Mouse (Mus musculus): Measurements from ENCODE around the gene Stx8. TPM values are rescaled to one million over a fixed set of nuclear protein-coding genes. Genes with fewer than 3 reads are reported as not detected.

Stx8 gene
- total and polyA plus RNA-seq, 2 experiments from 2014 or later, result 13.2 to 63.6 TPM

DNA sequence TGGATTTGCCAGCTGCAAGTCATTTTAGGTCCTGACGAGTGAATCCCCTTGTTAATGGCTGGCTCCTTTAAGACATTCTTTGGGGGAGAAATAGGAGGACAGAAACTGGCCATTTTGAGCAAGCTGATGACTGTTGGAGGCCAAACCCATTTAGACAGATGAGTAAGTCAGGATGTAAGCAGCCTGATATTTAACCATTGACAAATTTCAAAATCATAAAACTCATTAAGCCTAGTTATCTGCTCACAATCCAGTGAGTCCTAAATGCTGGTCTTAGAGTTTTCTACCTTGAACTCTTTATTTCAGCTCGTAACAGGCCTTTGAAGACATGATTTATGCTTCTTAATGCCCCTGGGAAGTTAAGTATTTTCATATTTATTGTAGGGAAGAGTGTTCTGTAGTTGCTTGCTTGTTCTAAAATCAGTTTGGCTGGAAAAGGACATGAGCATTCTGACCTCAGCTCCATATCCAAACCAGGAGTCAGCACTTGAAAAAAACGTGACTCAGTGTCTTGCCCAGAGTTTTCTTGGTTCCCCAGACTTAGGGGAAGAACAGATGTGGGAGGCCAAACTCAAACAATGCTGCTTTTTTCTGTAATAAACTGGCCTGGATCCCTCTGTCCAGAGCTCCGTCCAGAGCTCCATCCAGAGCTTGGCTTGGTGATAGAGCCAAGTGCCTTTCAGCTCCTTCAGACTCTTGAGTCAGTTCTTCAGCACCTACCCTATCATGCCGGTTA, 92.6 kb downstream of the Stx8 start:
- 72% methylated on average over 5 of the region's 5 CpGs for WGBS
- Histone ChIP-seq H3K36me3 (ENCODE audit: insufficient read depth, low read length) (no peaks in the 10 kb centered on the region), H3K4me1 (ENCODE audit: insufficient read depth, low read length) (no peaks in the 10 kb centered on the region), H3K9me3 (ENCODE audit: low read length) (no peaks in the 10 kb centered on the region), H3K27me3 (ENCODE audit: insufficient read depth, low read length) (no peaks in the 10 kb centered on the region), H3K9ac (replicated peaks; ENCODE audit: low read length, poor library complexity, severe bottlenecking) (no peak overlapping the region), H3K27ac (ENCODE audit: low read depth, low read length) (no peak overlapping the region), H3K4me2 (ENCODE audit: low read depth, low read length, poor library complexity, severe bottlenecking) (no peak overlapping the region), H3K4me3 (ENCODE audit: low read depth, low read length) (no peak overlapping the region)
- no peak for DNase-seq (ENCODE audit: low spot score)
- ATAC-seq (ENCODE audit: low FRiP score), result no peak
- TF ChIP-seq CTCF (IDR thresholded peaks at IDR 0.05), result no peak

DNA sequence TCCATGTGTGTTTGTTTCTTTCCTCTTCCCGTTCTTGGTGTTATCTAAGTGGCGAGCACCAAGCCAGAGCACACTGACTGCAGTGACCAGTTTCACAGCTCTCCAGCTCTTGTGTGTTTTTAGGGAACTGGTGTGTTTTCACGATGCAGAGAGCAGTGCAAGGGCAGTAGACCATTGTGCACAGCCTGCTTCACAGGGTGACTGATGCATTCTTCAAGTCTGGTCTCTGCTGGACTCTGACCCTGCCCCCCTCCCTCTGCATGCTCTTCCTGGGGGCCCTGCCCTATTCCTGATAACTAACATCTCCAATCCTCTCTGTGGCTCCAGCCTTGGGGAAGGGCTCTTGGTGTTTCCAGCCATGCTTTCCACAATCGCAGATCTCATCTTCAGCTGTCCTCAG, 94.7 kb downstream of the Stx8 start:
- ATAC-seq (ENCODE audit: low FRiP score) (no peak), DNase-seq (ENCODE audit: low spot score) (no peak)
- Histone ChIP-seq H3K27me3 (ENCODE audit: insufficient read depth, low read length) (no peaks in the 10 kb centered on the region), H3K4me3 (ENCODE audit: low read depth, low read length) (no peak overlapping the region), H3K4me2 (ENCODE audit: low read depth, low read length, poor library complexity, severe bottlenecking) (no peak overlapping the region), H3K9me3 (ENCODE audit: low read length) (no peaks in the 10 kb centered on the region), H3K36me3 (ENCODE audit: insufficient read depth, low read length) (no peaks in the 10 kb centered on the region), H3K9ac (replicated peaks; ENCODE audit: low read length, poor library complexity, severe bottlenecking) (no peak overlapping the region), H3K4me1 (ENCODE audit: insufficient read depth, low read length) (no peaks in the 10 kb centered on the region), H3K27ac (ENCODE audit: low read depth, low read length) (no peak overlapping the region)
- 75% methylated on average over 4 of the region's 4 CpGs for WGBS
- TF ChIP-seq CTCF (IDR thresholded peaks at IDR 0.05), result no peak

GRCm38 (mm10) chr11:68062116-68062515, 96.1 kb downstream of the Stx8 start:
- no peaks in the 10 kb centered on the region for H3K4me1 ChIP-seq (ENCODE audit: insufficient read depth, low read length)
- no peak for ATAC-seq (ENCODE audit: low FRiP score)
- no peak overlapping the region for H3K27ac ChIP-seq (ENCODE audit: low read depth, low read length)
- H3K9ac ChIP-seq (replicated peaks; ENCODE audit: low read length, poor library complexity, severe bottlenecking), result no peak overlapping the region
- H3K4me2 ChIP-seq (ENCODE audit: low read depth, low read length, poor library complexity, severe bottlenecking), result no peak overlapping the region
- no peak for TF ChIP-seq CTCF (IDR thresholded peaks at IDR 0.05)
- no peak overlapping the region for H3K4me3 ChIP-seq (ENCODE audit: low read depth, low read length)
- no peaks in the 10 kb centered on the region for H3K9me3 ChIP-seq (ENCODE audit: low read length)
- WGBS, result 99% methylated on average over 2 of the region's 2 CpGs
- DNase-seq (ENCODE audit: low spot score), result no peak
- no peaks in the 10 kb centered on the region for H3K36me3 ChIP-seq (ENCODE audit: insufficient read depth, low read length)
- no peaks in the 10 kb centered on the region for H3K27me3 ChIP-seq (ENCODE audit: insufficient read depth, low read length)

DNA sequence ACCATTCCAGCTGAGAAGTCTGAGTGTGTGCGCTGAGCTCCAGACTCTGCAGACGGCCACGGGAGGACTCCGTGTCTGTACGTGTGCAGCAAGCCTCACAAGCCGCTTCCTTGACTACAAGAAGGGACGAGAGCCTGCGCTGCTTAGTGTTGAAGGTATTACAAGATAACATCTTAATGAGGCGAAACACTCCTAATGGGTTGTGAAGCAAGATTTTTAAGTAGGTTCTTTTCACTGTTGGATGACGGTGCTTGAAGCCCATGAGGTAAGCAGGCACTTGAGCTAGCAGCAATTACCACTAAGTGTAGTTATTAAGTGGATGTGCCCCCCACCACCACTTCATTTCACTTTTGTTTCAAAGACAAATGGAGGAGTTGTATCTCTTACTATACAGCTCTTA, 101.8 kb downstream of the Stx8 start:
- DNase-seq (ENCODE audit: low spot score) (no peak), ATAC-seq (ENCODE audit: low FRiP score) (no peak)
- H3K4me1 ChIP-seq (ENCODE audit: insufficient read depth, low read length), result no peaks in the 10 kb centered on the region
- no peak overlapping the region for H3K4me3 ChIP-seq (ENCODE audit: low read depth, low read length)
- H3K9ac ChIP-seq (replicated peaks; ENCODE audit: low read length, poor library complexity, severe bottlenecking), result no peak overlapping the region
- WGBS, result 90% methylated on average over 10 of the region's 10 CpGs
- H3K9me3 ChIP-seq (ENCODE audit: low read length), result no peaks in the 10 kb centered on the region
- TF ChIP-seq CTCF (IDR thresholded peaks at IDR 0.05), result no peak
- no peaks in the 10 kb centered on the region for H3K27me3 ChIP-seq (ENCODE audit: insufficient read depth, low read length)
- H3K36me3 ChIP-seq (ENCODE audit: insufficient read depth, low read length), result no peaks in the 10 kb centered on the region
- no peak overlapping the region for H3K27ac ChIP-seq (ENCODE audit: low read depth, low read length)
- no peak overlapping the region for H3K4me2 ChIP-seq (ENCODE audit: low read depth, low read length, poor library complexity, severe bottlenecking)

GRCm38 (mm10) chr11:68070086-68070485, 104.1 kb downstream of the Stx8 start:
- ATAC-seq (ENCODE audit: low FRiP score) (no peak), DNase-seq (ENCODE audit: low spot score) (no peak)
- 57% methylated on average over 3 of the region's 3 CpGs for WGBS
- Histone ChIP-seq H3K27me3 (ENCODE audit: insufficient read depth, low read length) (no peaks in the 10 kb centered on the region), H3K36me3 (ENCODE audit: insufficient read depth, low read length) (no peaks in the 10 kb centered on the region), H3K9ac (replicated peaks; ENCODE audit: low read length, poor library complexity, severe bottlenecking) (no peak overlapping the region), H3K4me3 (ENCODE audit: low read depth, low read length) (no peak overlapping the region), H3K4me1 (ENCODE audit: insufficient read depth, low read length) (no peaks in the 10 kb centered on the region), H3K27ac (ENCODE audit: low read depth, low read length) (no peak overlapping the region), H3K4me2 (ENCODE audit: low read depth, low read length, poor library complexity, severe bottlenecking) (no peak overlapping the region), H3K9me3 (ENCODE audit: low read length) (no peaks in the 10 kb centered on the region)
- TF ChIP-seq CTCF (IDR thresholded peaks at IDR 0.05), result no peak

- TF ChIP-seq CTCF (IDR thresholded peaks at IDR 0.05), result no peak
- DNase-seq (ENCODE audit: low spot score) (no peak), ATAC-seq (ENCODE audit: low FRiP score) (no peak)
- Histone ChIP-seq H3K4me1 (ENCODE audit: insufficient read depth, low read length) (no peaks in the 10 kb centered on the region), H3K4me3 (ENCODE audit: low read depth, low read length) (no peak overlapping the region), H3K9ac (replicated peaks; ENCODE audit: low read length, poor library complexity, severe bottlenecking) (no peak overlapping the region), H3K27me3 (ENCODE audit: insufficient read depth, low read length) (no peaks in the 10 kb centered on the region), H3K27ac (ENCODE audit: low read depth, low read length) (no peak overlapping the region), H3K36me3 (ENCODE audit: insufficient read depth, low read length) (no peaks in the 10 kb centered on the region), H3K9me3 (ENCODE audit: low read length) (no peaks in the 10 kb centered on the region), H3K4me2 (ENCODE audit: low read depth, low read length, poor library complexity, severe bottlenecking) (no peak overlapping the region)
- 47% methylated on average over 5 of the region's 5 CpGs for WGBS
Measured at GRCm38 (mm10) chr11:68071836-68072235, 105.8 kb downstream of the Stx8 start.
